Mouse (Mus musculus) ES-E14 (cell line): ENCODE results near the gene Ntm. TPM values are rescaled to one million over a fixed set of nuclear protein-coding genes. Genes with fewer than 3 reads are reported as not detected.

Source experiments
- DNase-seq: peaks from one replicate; pipeline ENCODE4 v3.0.0-alpha.2; 2013; ENCODE audit warnings: low read depth, low spot score
- H3K27ac ChIP-seq: 2 replicates; pipeline ENCODE4 v1.5.1; 2012; ENCODE audit warnings: low read depth, mild to moderate bottlenecking, low read length, moderate library complexity, mixed read lengths; ENCODE audit not compliant: poor library complexity, insufficient read depth, severe bottlenecking
- H3K36me3 ChIP-seq: 2 replicates; pipeline ENCODE4 v1.6.1; 2012; ENCODE audit warnings: mild to moderate bottlenecking, low read length, moderate library complexity, mixed read lengths; ENCODE audit not compliant: control insufficient read depth, poor library complexity, insufficient read depth, severe bottlenecking
- H3K4me1 ChIP-seq, 2 experiments: fragments of 150-350 bp in 1 of 2; sonication (generic) in 1 of 2; 2 replicates each; pipeline ENCODE4 v1.6.1; 2012; ENCODE audit warnings: low read length in 2 of 2, mild to moderate bottlenecking in 1 of 2, mixed read lengths in 1 of 2; ENCODE audit not compliant: control insufficient read depth in 2 of 2, insufficient read depth in 2 of 2, poor library complexity in 1 of 2
- H3K4me3 ChIP-seq, 2 experiments: fragments of 150-350 bp in 1 of 2; sonication (generic) in 1 of 2; 2 replicates each; pipeline ENCODE4 v1.5.1; 2012; ENCODE audit warnings: low read length in 2 of 2, low read depth in 1 of 2, mild to moderate bottlenecking in 1 of 2, mixed read lengths in 1 of 2; ENCODE audit not compliant: insufficient read depth in 1 of 2, poor library complexity in 1 of 2, severe bottlenecking in 1 of 2
- H3K9ac ChIP-seq: 2 replicates; pipeline ENCODE4 v1.6.1; 2012; ENCODE audit warnings: low read depth, mild to moderate bottlenecking, low read length, mixed read lengths; ENCODE audit not compliant: poor library complexity, insufficient read depth, severe bottlenecking
- H3K9me3 ChIP-seq: fragments of 150-350 bp; sonication (generic); 2 replicates; pipeline ENCODE4 v1.6.1; 2012; ENCODE audit warnings: low read depth, mild to moderate bottlenecking, low read length; ENCODE audit not compliant: control insufficient read depth, insufficient read depth
- CHD2 ChIP-seq: IDR thresholded peaks from 2 replicates; pipeline ENCODE4 v1.6.1; 2014; ENCODE audit warnings: mild to moderate bottlenecking, low read depth, low read length, inconsistent platforms
- HCFC1 ChIP-seq: IDR thresholded peaks from 2 replicates; pipeline ENCODE4 v1.6.1; 2012; ENCODE audit warnings: low read length, inconsistent platforms, borderline replicate concordance; ENCODE audit not compliant: insufficient read depth
- MAFK ChIP-seq: IDR thresholded peaks from 2 replicates; pipeline ENCODE4 v1.6.1; 2014; ENCODE audit warnings: mild to moderate bottlenecking, low read depth, low read length, inconsistent platforms; ENCODE audit not compliant: insufficient read depth
- ZC3H11A ChIP-seq: IDR thresholded peaks from 2 replicates; pipeline ENCODE4 v1.6.1; 2012; ENCODE audit warnings: low read depth, mild to moderate bottlenecking, inconsistent platforms, low read length, borderline replicate concordance
- ZNF384 ChIP-seq: IDR thresholded peaks from 2 replicates; pipeline ENCODE4 v1.6.1; 2012; ENCODE audit warnings: low read depth, low read length, inconsistent platforms
- in situ Hi-C, 2 experiments: fragments of 600-800 bp; cut with MboI; formaldehyde crosslinking; loops; one replicate each; pipeline ENCODE4 v1.15.1; 2025; ENCODE audit warnings: low sequenced_read_pairs in 2 of 2, inconsistent platforms in 1 of 2; ENCODE audit not compliant: unreplicated experiment in 2 of 2
- total RNA-seq: library from RNA; depleted of rRNA; stranded (reverse); fragments of 300-350 nt; gene quantifications from 2 replicates; pipeline ENCODE4 v1.2.3, GENCODE M21; 2012

Ntm gene
- total RNA-seq, 1 experiment = 0.67 TPM

DNA sequence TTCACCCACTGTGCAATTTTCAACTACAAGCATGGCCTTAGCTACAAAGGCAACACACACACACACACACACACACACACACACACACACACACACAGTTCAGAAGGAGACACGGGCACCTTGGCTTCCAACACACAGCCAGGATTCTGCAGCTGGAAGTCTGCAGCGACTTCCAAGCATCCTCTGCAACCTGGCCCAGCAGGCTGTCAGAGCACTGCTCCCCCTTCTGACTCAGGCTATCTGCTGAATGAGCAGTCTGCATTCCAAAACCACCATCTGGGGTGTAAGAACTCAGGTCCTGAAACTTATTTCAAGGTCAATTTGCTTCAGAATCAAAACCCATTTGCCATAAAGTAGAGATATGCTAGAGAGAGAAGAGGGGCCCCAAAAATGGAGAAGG lies 246.1 kb downstream of the Ntm start:
- no peak for DNase-seq
- TF ChIP-seq ZNF384 (no peak), ZC3H11A (no peak), CHD2 (no peak), HCFC1 (no peak), MAFK (no peak)
- Histone ChIP-seq H3K9ac (no peak overlapping the region), H3K36me3 (no peaks in the 10 kb centered on the region), H3K9me3 (no peaks in the 10 kb centered on the region), H3K4me1 (no peaks in the 10 kb centered on the region), H3K4me3 (no peak overlapping the region), H3K27ac (no peak overlapping the region)
- in situ Hi-C loops = no loop called here

DNA sequence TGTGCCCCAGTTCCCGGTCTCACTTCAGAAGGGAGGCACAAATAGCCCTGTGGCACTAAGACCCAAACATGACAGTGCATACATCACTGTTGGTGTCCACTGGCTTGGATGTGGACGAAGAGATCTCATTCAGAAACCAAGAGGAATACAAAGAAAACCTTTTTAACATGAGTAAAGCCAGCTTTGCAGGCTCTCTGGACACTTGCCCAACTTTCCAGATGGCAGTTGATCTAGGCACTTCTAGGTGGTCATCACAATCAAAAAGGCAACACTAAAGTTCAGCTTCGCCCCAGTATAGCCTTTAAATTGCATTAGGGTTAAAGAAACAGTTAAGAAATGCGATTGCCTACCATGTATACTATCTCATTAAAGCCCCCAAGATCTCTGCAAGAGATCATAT lies 264.7 kb downstream of the Ntm start:
- no peak for DNase-seq
- Histone ChIP-seq H3K27ac (no peak overlapping the region), H3K9me3 (no peaks in the 10 kb centered on the region), H3K36me3 (no peaks in the 10 kb centered on the region), H3K4me3 (no peak overlapping the region), H3K9ac (no peak overlapping the region), H3K4me1 (peaks cover 0 to 4% of the 10 kb centered on the region in 2 experiments; a peak in 1 of 4 replicates)
- no peak for TF ChIP-seq HCFC1
- no peak for TF ChIP-seq ZNF384
- no peak for TF ChIP-seq CHD2
- TF ChIP-seq MAFK = no peak
- in situ Hi-C loops = no loop called here

DNA sequence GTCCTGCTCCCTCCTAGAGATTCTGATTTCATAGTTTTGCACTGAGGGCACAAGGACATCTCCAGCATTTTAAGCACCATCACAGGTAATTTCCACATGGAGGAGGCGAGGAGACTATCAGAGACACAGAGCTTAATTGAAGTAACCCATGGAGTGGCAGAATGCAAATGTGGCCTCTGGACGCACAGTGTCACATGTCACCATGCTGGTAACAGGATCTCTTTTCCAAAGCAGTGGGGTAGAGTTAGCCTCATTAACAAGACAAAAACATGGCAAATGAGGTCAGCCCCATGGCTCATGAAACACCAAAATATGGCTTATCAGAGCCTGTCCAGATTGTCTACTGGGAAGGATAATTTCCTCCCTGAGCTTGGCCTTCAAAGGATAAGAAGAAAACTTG lies 268.8 kb downstream of the Ntm start:
- Histone ChIP-seq H3K9me3 (no peaks in the 10 kb centered on the region), H3K36me3 (no peaks in the 10 kb centered on the region), H3K9ac (no peak overlapping the region), H3K27ac (no peak overlapping the region), H3K4me3 (no peak overlapping the region), H3K4me1 (peaks cover 0 to 4% of the 10 kb centered on the region in 2 experiments; a peak in 1 of 4 replicates)
- no peak for DNase-seq
- TF ChIP-seq MAFK (no peak), ZNF384 (no peak), HCFC1 (no peak), ZC3H11A (no peak), CHD2 (no peak)
- in situ Hi-C loops = no loop called here

DNA sequence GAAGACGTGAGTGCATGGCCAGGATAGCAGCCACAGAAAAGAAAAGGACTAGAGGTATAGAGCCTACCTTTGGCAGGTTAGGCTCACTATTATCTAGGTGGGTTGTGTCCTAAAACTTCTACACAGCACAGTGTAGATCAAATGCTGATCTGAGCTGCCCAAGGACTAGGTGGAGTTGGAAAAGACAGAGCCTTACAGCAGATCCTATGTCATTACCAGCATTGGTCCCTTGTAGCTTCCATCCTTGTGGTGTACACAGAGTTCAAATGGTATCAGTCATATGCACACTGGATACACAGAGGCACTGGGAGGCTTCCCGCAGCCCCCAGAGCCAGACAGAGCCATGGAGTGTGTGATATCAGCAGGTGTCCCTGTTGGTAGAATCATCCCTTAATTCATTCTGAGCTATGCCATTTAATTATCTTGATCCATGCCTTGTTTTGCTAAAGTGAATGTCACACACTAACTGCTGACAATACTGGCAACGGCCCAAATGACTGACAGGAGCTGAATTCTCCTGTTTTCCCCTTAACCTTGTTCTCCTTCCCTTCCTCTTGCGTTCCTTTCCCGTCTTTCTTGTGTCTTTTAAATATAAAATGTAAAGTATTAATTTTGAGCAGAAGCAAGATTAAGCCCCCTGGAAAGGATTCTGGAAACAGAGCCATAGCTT lies 271.6 kb downstream of the Ntm start:
- Histone ChIP-seq H3K36me3 (no peaks in the 10 kb centered on the region), H3K9me3 (no peaks in the 10 kb centered on the region), H3K4me3 (no peak overlapping the region), H3K9ac (no peak overlapping the region), H3K4me1 (peaks cover 0 to 4% of the 10 kb centered on the region in 2 experiments; a peak in 1 of 4 replicates), H3K27ac (no peak overlapping the region)
- TF ChIP-seq ZNF384 (no peak), HCFC1 (no peak), CHD2 (no peak), MAFK (no peak), ZC3H11A (no peak)
- in situ Hi-C loops = no loop called here
- no peak for DNase-seq

DNA sequence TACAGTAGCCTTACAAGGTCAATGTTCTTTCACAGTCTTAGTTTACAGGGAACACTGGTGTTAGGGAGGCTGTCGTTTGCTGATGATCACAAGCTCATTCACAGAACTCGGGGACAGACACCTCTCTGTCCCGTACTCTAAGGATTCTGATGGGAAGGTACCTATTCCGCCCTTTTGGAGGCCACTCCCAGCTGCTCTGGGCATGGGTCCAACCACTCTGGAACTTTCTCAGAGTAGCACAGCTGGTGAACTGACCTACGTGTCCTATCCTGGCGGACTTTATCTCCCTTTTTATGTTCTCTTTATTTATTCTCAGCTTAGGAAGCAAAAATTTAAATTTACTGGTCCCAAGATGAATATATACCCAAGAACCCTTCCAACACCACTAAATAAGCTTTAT lies 280.7 kb downstream of the Ntm start:
- Histone ChIP-seq H3K4me3 (no peak overlapping the region), H3K9ac (no peak overlapping the region), H3K4me1 (no peaks in the 10 kb centered on the region; a peak in 1 of 4 replicates), H3K9me3 (no peaks in the 10 kb centered on the region), H3K27ac (no peak overlapping the region), H3K36me3 (no peaks in the 10 kb centered on the region)
- DNase-seq = no peak
- TF ChIP-seq HCFC1 (no peak), ZC3H11A (no peak), MAFK (no peak), ZNF384 (no peak), CHD2 (no peak)
- in situ Hi-C loops = no loop called here
